Mouse (Mus musculus) cerebellum, adult 8-10 months (tissue): ENCODE results near the gene Rpusd4.

Source experiments
- DNase-seq: peaks from one replicate; pipeline ENCODE4 v3.0.0; 2022

Gene Rpusd4

GRCm38 (mm10) chr9:35267146-35267975 is at the start of gene Rpusd4, which contains the start of gene Fam118b:
Rpusd4 (plus strand) TSS chr9:35267865.
Fam118b (minus strand) TSS chr9:35267805.
- DNase-seq = peak; percentile 91

GRCm38 (mm10) chr9:35217963-35218362 is 49.7 kb upstream of the Rpusd4 start:
- no peak for DNase-seq

- DNase-seq = no peak
Measured at GRCm38 (mm10) chr9:35223466-35223865, 44.2 kb upstream of the Rpusd4 start.

GRCm38 (mm10) chr9:35228671-35229070 is 39.0 kb upstream of the Rpusd4 start:
- no peak for DNase-seq

GRCm38 (mm10) chr9:35235996-35236395 is 31.7 kb upstream of the Rpusd4 start:
- DNase-seq = no peak

- DNase-seq = no peak
Measured at GRCm38 (mm10) chr9:35238371-35238770, 29.3 kb upstream of the Rpusd4 start.

GRCm38 (mm10) chr9:35238915-35239571 is 28.6 kb upstream of the Rpusd4 start:
- no peak for DNase-seq

GRCm38 (mm10) chr9:35239734-35240133 is 27.9 kb upstream of the Rpusd4 start:
- no peak for DNase-seq

- no peak for DNase-seq
Measured at GRCm38 (mm10) chr9:35247405-35247804, 20.3 kb upstream of the Rpusd4 start.

- no peak for DNase-seq
Measured at GRCm38 (mm10) chr9:35249476-35249875, 18.2 kb upstream of the Rpusd4 start.

GRCm38 (mm10) chr9:35257365-35257764 is 10.3 kb upstream of the Rpusd4 start:
- no peak for DNase-seq

GRCm38 (mm10) chr9:35262418-35262817 is 5.2 kb upstream of the Rpusd4 start:
- no peak for DNase-seq

GRCm38 (mm10) chr9:35263431-35263830 is 4.2 kb upstream of the Rpusd4 start:
- no peak for DNase-seq

- DNase-seq = no peak
Measured at GRCm38 (mm10) chr9:35264509-35264908, 3.2 kb upstream of the Rpusd4 start.

GRCm38 (mm10) chr9:35267976-35268715 is 481 bp downstream of the Rpusd4 start:
- DNase-seq = no peak

- no peak for DNase-seq
Measured at GRCm38 (mm10) chr9:35277855-35278365, 10.2 kb downstream of the Rpusd4 start.

GRCm38 (mm10) chr9:35278451-35278850 is 10.8 kb downstream of the Rpusd4 start:
- no peak for DNase-seq

- DNase-seq = peak; percentile 74
Measured at GRCm38 (mm10) chr9:35282006-35282850, 14.6 kb downstream of the Rpusd4 start.

- no peak for DNase-seq
Measured at GRCm38 (mm10) chr9:35282851-35283200, 15.2 kb downstream of the Rpusd4 start.

GRCm38 (mm10) chr9:35283415-35284069 is 15.9 kb downstream of the Rpusd4 start:
- peak; percentile 19 for DNase-seq

GRCm38 (mm10) chr9:35284351-35284750 is 16.7 kb downstream of the Rpusd4 start:
- DNase-seq = no peak

- DNase-seq = no peak
Measured at GRCm38 (mm10) chr9:35286351-35286750, 18.7 kb downstream of the Rpusd4 start.
